Mouse (Mus musculus): ENCODE data around the gene Hcls1.

The Hcls1 gene

GRCm38 (mm10) chr16:36930231-36931136 is 4.3 kb upstream of the Hcls1 start:
- DNase-seq (ENCODE audit: low read depth, low spot score) = no peak

- DNase-seq (ENCODE audit: low read depth, low spot score) = no peak
Measured at GRCm38 (mm10) chr16:36931381-36931780, 3.4 kb upstream of the Hcls1 start.

- no peak for DNase-seq (ENCODE audit: low read depth, low spot score)
Measured at GRCm38 (mm10) chr16:36931976-36932375, 2.8 kb upstream of the Hcls1 start.

GRCm38 (mm10) chr16:36932546-36932945 is 2.2 kb upstream of the Hcls1 start:
- no peak for DNase-seq (ENCODE audit: low read depth, low spot score)

DNA sequence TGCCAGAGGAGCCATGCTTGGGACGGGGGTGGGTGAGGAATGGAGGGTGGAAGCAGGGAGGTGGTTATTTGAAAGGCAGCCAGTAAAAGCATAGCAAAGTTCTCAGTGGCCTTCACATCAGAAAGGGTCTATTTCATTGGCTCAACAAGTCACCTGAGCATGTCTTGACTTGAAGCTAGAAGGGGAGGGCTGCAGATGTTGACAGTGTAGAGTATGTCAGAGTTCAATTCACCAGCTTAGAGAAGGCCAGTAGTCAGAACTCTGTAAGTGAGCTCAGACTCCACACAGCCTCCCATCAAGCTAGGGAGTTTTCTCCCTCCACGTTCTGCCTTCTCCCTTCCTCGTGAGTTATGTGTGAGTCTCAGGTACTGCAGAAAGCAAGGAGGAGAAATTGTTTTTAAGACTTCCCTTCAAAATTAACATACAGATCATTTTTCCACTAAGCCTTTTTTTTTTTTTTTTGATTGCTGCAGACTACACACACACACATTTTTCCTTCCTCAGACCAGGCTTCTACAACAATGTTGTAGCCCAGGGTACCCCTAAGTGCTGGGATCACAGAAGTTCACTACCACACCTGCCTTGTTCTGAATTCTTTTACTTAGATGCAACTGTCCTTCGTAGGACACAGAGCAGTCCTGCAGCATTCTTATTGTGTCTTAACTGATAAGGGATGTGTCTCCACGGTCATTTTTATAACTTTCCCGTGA is 497 bp upstream of the Hcls1 start:
- DNase-seq (ENCODE audit: low read depth, low spot score) = no peak

- DNase-seq (ENCODE audit: low read depth, low spot score) = no peak
Measured at GRCm38 (mm10) chr16:36935814-36936213, 1.0 kb downstream of the Hcls1 start.

GRCm38 (mm10) chr16:36941137-36941727 is 6.4 kb downstream of the Hcls1 start:
- DNase-seq (ENCODE audit: low read depth, low spot score) = no peak

DNA sequence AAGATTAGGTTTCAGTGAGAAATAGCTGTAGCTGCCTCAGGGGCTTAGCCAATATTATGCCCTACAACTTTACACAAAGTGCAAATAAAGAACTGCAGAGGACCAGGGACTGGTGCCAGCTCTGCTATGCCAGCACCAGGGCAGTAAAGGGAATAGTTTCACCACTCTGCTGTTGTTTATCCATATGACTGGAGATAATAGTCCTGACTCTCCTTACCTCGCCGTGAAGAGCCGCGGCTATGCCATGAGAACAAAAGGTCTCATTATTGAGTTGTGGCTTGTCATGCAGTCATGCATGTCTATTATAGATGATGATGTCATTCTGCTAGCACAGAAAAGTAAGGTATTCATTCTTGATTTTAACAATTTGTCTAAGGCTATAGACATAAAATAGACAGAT is 7.1 kb downstream of the Hcls1 start:
- DNase-seq (ENCODE audit: low read depth, low spot score) = no peak

DNA sequence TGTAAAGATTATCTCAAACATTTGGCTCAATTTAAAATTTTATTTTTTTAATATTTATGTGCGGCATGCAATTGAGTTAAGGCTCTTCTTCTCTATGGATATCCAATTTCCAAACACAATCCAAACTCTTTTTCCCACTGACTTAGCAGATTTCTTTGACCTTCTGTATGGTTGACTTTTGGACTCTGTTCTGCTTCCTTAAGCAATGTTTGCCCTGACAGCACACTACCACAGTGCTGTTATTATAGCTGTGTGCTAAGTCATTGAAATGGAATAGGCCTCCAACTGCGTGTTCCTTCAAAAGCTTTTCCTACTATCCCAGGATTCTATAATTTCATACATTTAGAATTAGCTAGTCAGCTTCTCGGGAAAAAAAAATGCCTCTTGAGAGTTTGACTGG is 8.8 kb downstream of the Hcls1 start:
- no peak for DNase-seq (ENCODE audit: low read depth, low spot score)

GRCm38 (mm10) chr16:36944895-36945424 is 10.2 kb downstream of the Hcls1 start:
- no peak for DNase-seq (ENCODE audit: low read depth, low spot score)

GRCm38 (mm10) chr16:36946459-36947159 is 11.8 kb downstream of the Hcls1 start:
- no peak for DNase-seq (ENCODE audit: low read depth, low spot score)

- no peak for DNase-seq (ENCODE audit: low read depth, low spot score)
Measured at GRCm38 (mm10) chr16:36947646-36948197, 12.9 kb downstream of the Hcls1 start.

GRCm38 (mm10) chr16:36949614-36950336 is 15.0 kb downstream of the Hcls1 start:
- no peak for DNase-seq (ENCODE audit: low read depth, low spot score)

GRCm38 (mm10) chr16:36951029-36951428 is 16.2 kb downstream of the Hcls1 start:
- DNase-seq (ENCODE audit: low read depth, low spot score) = no peak

- DNase-seq (ENCODE audit: low read depth, low spot score) = no peak
Measured at GRCm38 (mm10) chr16:36955106-36955505, 20.3 kb downstream of the Hcls1 start.

GRCm38 (mm10) chr16:36963415-36963814 is 28.6 kb downstream of the Hcls1 start:
- no peak for DNase-seq (ENCODE audit: low read depth, low spot score)

DNA sequence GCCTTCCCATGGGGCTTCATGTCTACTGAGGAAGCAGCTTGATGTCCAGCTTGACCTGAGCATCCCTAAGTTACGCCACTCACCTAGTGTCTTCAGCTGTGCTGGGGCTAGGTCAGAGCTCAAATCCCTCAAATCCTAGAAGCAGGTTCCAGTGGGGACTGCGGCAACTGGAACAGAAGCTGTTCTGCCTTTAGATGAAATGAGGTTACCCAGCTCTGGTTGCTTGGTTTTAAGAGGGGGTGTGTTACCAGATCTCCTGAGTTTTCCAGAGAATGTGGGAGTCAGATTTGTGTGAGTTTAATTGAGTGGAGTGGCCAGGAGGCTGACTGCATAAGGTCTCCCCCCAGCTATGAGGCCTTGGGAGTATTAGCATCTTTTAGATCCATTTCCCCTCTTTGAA is 44.3 kb downstream of the Hcls1 start:
- no peak for DNase-seq (ENCODE audit: low read depth, low spot score)

- DNase-seq (ENCODE audit: low read depth, low spot score) = no peak
Measured at GRCm38 (mm10) chr16:36983796-36984195, 49.0 kb downstream of the Hcls1 start.

- DNase-seq (ENCODE audit: low read depth, low spot score) = no peak
Measured at GRCm38 (mm10) chr16:36985636-36986042, 50.9 kb downstream of the Hcls1 start.

DNA sequence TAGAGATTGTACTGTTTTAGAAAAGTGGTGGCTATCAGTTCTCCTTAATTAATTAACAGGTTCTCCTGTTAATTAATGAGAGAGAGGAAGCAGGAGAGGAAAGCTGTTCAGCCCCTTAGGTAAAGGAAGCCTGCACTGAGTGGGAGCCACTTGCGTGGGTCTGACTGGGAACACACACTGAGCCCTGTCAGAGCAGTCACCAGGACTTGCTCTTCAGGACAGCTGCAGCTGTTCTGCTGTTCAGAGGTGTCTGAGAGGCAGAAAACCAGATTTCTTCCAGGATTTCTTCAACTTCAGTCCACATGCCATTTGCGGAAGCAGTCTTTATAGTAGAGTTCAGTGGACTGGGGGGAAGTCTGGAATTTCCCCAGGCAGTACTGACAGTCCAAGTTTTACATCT is 52.6 kb downstream of the Hcls1 start:
- no peak for DNase-seq (ENCODE audit: low read depth, low spot score)

- DNase-seq (ENCODE audit: low read depth, low spot score) = no peak
Measured at GRCm38 (mm10) chr16:36988066-36988465, 53.3 kb downstream of the Hcls1 start.
